Mouse (Mus musculus) hindlimb bud, embryonic 11.5 days (tissue): ENCODE measurements around the gene H2afb1.
"Not testable (repeated sequence)": the region's sequence is repeated elsewhere in the genome, so short reads cannot be mapped to it uniquely, and the experiment has no call there.

Experiments
- DNase-seq: peaks from one replicate; pipeline ENCODE4 v3.0.0-alpha.2; 2012; ENCODE audit warnings: low read depth, low spot score; ENCODE audit errors: extremely low spot score

H2afb1 gene

DNA sequence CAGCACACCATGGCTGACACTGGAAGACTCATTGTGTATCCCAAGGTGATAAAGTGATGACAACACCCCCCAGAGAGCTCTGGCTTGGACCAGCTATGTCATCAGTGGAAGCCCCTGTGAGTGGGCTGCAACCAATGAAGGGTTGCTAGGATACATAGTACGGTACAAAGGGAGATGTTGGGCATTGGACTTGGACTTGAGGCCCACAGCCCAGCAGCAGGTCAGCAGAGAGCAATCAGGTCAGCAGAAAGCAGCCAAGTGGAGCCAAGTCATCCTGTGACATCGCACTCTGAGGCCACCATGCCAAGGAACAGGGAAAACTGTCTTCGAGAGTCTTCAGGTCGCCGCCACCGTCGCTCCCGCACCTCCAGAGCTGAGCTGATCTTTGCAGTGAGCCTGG, at the start of gene H2afb1:
TSS of gene H2afb1 (plus strand) at position 301 of the 400 bp plus-strand sequence.
- DNase-seq, result not testable (repeated sequence)

DNA sequence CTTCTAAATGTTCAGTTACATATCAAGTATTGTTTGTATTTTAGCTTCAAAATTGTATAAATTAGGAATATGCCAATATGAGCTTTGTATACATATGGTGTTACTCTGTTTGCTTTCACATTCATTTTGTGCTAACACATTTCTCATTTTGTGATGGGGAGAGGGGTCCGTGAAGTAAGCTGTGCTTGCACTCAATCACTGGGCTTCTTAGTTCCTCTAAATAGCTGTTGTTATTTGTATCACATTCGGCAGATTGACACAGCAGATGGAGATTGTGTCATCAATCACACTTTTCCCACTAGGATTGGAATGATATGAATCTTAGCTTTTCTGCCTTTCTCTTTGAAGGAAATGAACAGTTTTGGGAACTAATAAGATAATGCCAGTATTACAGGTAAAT, 21.5 kb downstream of the H2afb1 start:
- no peak for DNase-seq
